Mouse (Mus musculus): ENCODE measurements around the gene Gm3893. TPM values are rescaled to one million over a fixed set of nuclear protein-coding genes. Genes with fewer than 3 reads are reported as not detected.
"Not testable (repeated sequence)": the region's sequence is repeated elsewhere in the genome, so short reads cannot be mapped to it uniquely, and the experiment has no call there.

Gm3893 gene
- not detected in 2 replicates for polyA plus RNA-seq (2015; fragmentation: Nextera tagmentation; extraction: Ambion mirVana)

- not testable (repeated sequence) for H3K9ac ChIP-seq; H3K27me3 ChIP-seq (replicated peaks); H3K27ac ChIP-seq; H3K36me3 ChIP-seq; H3K4me1 ChIP-seq; ATAC-seq (ENCODE audit: insufficient read depth, low FRiP score, low read depth); H3K9me3 ChIP-seq; H3K4me3 ChIP-seq (replicated peaks); H3K4me2 ChIP-seq
- no CpG with 5 or more reads among the region's 2 CpGs for WGBS
Measured at GRCm38 (mm10) chr4:42090907-42091306, at the start of gene Gm3893. Gene Gm3893 (plus strand): TSS chr4:42091207.

GRCm38 (mm10) chr4:42114517-42114916, 23.5 kb downstream of the Gm3893 start, which contains the start of gene Gm13304:
Gene Gm13304 (plus strand): TSS chr4:42114817.
- not testable (repeated sequence) for H3K4me3 ChIP-seq (replicated peaks); H3K27ac ChIP-seq; H3K4me1 ChIP-seq; ATAC-seq (ENCODE audit: insufficient read depth, low FRiP score, low read depth); H3K36me3 ChIP-seq; H3K9ac ChIP-seq; H3K4me2 ChIP-seq; H3K27me3 ChIP-seq (replicated peaks); H3K9me3 ChIP-seq
- WGBS, result no CpG with 5 or more reads among the region's 5 CpGs

Other genes with a start within 250 kb of the Gm3893 start
- 21.4 and 22.9 TPM in 2 replicates for gene Gm21541, start 187.6 kb upstream of the Gm3893 start, polyA plus RNA-seq (2015; fragmentation: Nextera tagmentation; extraction: Ambion mirVana)
- gene Gm20878, start 149.6 kb upstream of the Gm3893 start, polyA plus RNA-seq (2015; fragmentation: Nextera tagmentation; extraction: Ambion mirVana), result 2.1 and 2.7 TPM in 2 replicates
- gene Fam205a4, start 125.1 kb upstream of the Gm3893 start, polyA plus RNA-seq (2015; fragmentation: Nextera tagmentation; extraction: Ambion mirVana), result 0.18 and 0.30 TPM in 2 replicates
- 0.19 TPM in 1 of 2 replicates, not detected in the other for gene Gm21093, start 56.5 kb upstream of the Gm3893 start, polyA plus RNA-seq (2015; fragmentation: Nextera tagmentation; extraction: Ambion mirVana)
- not detected in 2 replicates for gene Gm13304, start 23.6 kb downstream of the Gm3893 start, polyA plus RNA-seq (2015; fragmentation: Nextera tagmentation; extraction: Ambion mirVana)
- gene Gm13306, start 62.2 kb downstream of the Gm3893 start, polyA plus RNA-seq (2015; fragmentation: Nextera tagmentation; extraction: Ambion mirVana), result 0.46 TPM in 1 of 2 replicates, not detected in the other
- gene Gm13305, start 77.4 kb downstream of the Gm3893 start, polyA plus RNA-seq (2015; fragmentation: Nextera tagmentation; extraction: Ambion mirVana), result 0.60 and 0.99 TPM in 2 replicates
- not detected in 2 replicates for gene Gm10600, start 149.4 kb downstream of the Gm3893 start, polyA plus RNA-seq (2015; fragmentation: Nextera tagmentation; extraction: Ambion mirVana)
- gene Ccl21b, start 164.6 kb downstream of the Gm3893 start, polyA plus RNA-seq (2015; fragmentation: Nextera tagmentation; extraction: Ambion mirVana), result not detected in 2 replicates
- gene Gm21953, start 203.1 kb downstream of the Gm3893 start, polyA plus RNA-seq (2015; fragmentation: Nextera tagmentation; extraction: Ambion mirVana), result not detected in 2 replicates
- not detected in 2 replicates for gene Fam205a3, start 227.1 kb downstream of the Gm3893 start, polyA plus RNA-seq (2015; fragmentation: Nextera tagmentation; extraction: Ambion mirVana)

Measured in stomach, embryonic 15.5 days (tissue).